Mouse (Mus musculus) kidney, postnatal 10 days (tissue): ENCODE data around the gene Hoxa2.

ENCODE experiments used
- DNase-seq: peaks from one replicate; pipeline ENCODE4 v3.0.0; 2021; ENCODE audit warnings: mixed read lengths

Gene Hoxa2

DNA sequence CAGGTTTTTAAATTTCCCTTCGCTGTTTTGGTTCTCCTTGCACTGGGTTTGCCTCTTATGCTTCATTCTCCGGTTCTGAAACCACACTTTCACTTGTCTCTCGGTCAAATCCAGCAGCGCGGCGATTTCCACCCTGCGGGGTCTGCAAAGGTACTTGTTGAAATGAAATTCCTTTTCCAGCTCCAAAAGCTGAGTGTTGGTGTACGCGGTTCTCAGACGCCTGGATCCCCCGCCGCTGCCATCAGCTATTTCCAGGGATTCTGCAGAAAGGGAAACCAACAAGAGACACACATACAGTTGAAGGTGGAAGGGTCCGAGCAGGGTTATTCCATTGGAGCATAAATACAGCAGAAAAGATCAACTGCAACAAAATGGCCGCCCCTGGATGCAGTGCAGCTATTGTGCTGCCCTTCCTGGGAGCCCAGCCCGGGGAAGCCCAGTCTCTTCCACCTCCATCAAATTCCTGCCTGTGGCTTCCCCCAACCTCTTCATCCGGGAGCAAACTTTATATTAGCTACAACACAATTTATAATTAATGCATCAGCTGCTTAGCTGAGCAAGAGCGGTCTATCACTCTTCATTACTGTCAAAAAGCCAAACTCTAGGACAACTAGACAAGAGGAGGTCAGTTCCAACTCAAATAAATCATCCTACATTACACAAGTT lies 1.1 kb downstream of the Hoxa2 start:
- peak; percentile 53 for DNase-seq

DNA sequence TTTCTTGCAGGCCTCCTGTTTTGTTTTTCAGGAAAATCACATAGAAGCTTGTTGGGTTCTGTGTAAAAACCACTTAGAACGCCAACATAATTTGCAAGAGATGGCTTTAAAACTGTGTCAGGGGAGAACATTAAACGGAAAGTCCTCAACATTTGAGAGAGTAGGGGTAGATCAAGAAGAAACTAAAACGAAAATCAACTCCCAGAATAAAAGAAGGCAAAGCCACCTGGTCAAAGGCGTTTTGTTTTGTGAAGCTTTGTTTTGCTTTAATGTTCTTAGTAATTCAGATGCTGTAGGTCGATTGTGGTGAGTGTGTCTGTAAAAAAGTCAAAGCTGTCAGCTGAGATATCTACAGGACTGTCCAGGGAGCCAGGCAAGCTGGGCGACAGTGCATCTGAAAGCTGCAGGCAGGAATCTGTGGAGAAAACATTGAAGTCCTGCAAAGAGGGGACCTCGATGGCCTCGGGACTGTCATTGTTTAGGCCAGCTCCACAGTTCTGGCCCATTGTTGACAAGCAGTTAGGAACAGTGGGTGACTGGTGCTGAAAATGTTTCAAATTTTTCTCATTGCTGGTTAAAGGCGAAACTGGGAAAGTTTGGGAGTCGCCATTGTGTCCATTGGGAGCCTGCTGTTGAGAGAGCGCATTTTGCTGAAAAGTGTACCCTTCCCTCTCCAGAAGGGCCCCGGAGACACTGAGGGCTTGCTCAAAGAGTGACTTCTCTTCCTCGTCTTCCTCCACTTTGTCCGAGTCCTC lies 1.8 kb downstream of the Hoxa2 start:
- peak; percentile 23 for DNase-seq

DNA sequence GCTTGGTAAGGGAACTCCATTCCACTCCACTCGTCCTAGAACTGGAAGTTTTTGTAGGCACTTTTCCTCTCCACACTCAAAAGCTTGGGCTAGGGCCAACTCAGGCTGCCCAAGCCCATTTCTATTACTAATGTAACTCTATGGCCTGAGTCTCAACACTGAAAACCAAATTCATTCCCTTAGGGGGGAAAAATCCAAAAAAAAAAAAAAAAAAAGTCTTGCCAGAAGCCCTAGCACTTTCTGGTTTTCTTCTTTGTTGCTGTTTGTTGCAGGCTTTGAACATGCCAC lies 2.6 kb downstream of the Hoxa2 start:
- peak; percentile 38 for DNase-seq

DNA sequence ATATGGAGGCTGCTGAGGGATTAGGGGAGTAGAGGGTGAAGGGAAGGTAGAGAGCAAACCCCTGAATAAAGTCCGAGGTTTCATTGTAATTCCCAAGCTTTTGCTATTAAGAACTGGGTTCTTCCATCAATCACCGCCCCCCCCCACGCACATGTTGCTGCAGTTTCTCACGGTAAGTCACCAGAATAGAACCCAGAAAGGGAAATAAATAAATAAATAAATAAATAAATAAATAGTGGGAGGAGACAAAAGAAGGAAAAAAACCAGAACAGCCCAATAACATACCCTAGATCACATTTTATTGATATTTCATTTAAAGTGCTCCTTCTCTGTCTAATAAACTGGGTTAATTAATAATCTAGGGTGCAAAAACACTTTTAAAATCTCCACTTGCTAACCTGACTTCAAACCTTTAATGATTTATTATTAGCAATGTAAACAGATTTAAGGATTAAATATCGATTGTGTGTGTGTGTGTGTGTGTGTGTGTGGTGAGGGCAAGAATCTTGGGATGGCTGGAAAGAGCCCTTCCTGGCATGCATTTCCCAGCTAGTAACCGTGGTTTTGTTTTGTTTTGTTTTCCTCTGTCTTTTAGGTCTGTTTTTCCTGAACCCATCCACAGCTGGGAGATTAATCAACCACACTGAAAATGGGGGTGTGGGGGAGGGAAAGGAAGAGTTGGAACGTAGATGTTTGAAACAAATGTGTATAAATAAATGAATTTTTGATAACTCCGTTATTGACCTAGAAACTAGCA lies 3.1 kb downstream of the Hoxa2 start:
- DNase-seq = peak; percentile 57

DNA sequence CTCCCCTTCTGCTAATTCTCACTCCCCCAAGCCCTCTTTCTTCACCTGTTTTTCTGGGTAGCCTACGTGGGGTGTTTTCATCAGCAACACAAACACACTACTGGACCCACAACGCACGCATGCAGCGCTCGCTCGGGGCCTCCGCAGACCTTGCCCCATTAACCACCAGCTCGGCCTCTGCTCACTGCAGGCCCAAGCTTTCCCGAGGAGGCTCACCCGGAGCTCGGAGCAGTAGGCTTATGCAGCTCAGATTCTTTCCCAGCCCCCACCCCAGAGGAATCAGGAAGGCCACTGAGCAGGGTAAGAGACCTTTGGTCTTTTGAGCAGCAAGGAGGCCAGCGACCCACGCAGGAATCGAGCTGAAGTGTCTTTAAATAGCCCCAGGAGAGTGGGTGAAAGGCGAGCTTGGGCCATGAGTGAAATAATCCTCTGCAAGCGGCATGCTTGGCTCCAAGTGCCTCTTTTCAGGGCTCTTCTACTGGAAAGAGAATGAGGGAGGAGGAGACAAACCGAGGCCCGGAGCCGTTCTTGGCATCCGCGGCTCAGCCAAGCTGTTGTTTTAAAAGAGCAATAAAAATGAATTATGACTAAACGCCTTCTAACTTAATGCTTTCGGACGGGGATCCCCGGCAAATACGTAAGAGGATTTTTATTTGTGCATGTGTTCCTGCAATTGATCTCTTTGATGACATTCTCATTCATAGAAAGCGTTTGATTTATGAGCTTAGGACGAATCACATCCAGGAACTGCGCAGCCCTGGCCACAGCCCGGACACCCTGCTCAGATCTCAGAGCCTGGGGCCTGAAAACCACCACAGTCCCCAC lies 3.9 kb downstream of the Hoxa2 start:
- peak; percentile 85 for DNase-seq

DNA sequence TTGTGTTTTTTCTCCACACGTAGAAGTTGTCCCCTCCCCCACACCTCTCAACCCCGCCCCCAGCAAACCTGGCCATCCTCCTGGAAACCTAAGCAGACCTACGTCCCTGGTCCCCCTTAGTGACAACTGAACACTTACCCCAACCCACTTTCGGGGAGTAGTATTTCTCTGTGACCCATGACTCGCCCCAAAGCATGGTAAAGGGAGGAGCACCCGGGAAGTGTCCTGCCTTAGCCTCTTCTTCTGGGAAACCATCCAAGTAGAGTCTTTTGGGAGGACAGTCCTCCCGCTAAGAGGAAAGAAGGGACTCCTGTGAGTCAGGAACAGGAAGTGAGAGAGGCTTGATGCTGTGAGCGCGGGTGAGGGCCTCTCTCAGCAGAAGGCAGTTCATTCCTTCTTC lies 4.7 kb downstream of the Hoxa2 start:
- DNase-seq = peak; percentile 58

DNA sequence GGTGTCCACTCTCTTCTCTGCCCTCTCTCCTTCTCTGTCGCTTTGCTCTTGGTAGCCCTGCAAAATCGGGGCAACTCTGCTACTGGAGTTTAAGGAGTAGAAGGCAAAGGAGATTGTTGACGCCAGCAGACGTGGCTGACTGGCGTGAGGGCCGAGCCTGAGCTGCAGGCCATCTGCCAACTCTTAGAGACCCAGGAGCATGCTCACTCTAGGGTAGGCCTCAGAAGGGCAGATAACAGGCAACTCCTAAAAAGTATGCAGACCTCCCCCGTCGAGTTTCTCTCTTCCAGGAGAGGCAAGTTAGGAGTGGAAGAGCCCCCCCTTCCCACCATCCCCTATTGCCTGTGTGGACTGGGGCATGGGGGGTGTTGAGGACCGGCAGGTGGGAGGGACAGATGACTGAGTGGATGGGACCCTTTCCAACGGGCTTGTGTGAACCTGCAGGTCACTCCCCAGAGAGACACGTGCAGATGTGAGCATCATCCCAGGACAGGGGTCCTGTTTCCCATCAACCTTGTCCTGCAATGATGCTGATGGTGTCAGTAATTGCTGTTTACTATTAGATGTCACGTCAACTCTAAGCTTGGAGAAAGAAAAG lies 5.4 kb downstream of the Hoxa2 start:
- peak; percentile 69 for DNase-seq

DNA sequence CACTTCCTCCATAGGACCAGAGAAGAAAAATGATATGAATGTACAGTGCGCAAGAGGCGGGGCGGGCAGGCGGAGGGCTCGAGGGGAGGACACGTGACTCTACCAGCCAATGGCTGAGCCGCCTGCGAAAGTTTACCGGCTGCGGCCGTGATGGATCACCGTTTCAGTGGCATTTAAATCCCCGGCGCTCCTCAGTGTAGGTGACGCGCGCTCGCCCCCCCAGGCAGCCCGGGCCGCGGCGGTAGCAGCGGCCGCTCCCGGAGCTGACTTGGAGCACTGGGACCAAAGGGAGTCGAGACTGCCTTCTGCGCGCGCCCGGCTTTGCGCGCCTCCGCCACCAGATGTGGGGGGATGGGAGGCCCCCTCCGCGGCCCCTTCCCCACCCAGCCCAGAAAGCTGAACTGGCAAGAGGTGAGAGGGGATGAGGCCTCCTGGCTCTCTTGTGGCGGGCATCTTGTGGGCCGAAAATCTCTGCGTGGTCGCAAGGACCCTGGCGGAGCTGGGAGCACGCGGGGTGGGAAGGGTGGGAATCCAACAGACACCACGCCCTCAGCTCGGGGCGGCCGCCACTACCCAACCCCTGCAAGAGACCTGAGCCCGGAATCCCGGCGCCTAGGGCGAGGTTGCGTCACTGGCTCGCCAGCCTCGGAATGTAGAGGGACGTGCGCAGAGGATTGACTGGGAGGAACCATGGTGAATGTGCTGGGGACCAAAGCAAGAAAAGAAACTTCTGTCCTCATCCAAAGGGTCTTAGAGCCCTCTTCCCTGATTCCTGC lies 6.2 kb downstream of the Hoxa2 start, which contains the start of gene Hoxa1:
TSS of gene Hoxa1 (minus strand) at position 42 of the 776 bp plus-strand sequence.
- peak; percentile 91 for DNase-seq

DNA sequence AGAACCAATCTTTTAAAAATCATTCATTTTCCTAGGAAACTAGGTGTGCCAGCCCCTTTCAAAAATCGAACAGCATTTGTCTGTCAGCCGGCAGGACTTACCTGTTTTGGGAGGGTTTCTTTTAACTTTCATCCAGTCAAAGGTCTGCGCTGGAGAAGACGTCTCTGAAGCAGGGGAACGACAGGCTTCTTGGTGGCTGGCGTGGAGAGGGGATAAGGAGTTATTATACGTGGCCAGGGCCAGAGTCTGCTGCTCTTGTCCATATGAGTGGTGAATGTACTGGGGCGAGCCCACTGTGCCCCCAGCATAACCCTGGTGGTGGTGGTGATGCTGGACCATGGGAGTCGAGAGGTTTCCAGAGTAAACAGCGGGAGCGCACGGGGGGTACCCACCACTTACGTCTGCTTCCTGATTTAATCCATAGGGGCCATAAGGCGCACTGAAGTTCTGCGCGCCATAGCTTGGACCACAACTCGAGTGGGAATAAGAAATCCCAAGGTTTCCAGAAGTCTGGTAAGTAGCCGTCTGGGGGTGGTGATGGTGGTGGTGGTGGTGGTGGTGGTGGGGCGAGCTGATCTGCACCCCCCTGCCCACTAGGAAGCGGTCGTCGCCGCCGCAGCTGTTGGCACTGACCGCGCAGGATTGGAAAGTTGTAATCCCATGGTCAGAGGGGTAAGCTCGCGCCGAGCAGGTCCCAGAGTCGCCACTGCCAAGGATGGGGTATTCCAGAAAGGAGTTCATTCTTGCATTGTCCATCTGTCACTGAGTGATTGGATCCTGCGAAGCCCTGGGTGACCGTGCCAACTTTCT lies 7.0 kb downstream of the Hoxa2 start:
- peak; percentile 14 for DNase-seq

DNA sequence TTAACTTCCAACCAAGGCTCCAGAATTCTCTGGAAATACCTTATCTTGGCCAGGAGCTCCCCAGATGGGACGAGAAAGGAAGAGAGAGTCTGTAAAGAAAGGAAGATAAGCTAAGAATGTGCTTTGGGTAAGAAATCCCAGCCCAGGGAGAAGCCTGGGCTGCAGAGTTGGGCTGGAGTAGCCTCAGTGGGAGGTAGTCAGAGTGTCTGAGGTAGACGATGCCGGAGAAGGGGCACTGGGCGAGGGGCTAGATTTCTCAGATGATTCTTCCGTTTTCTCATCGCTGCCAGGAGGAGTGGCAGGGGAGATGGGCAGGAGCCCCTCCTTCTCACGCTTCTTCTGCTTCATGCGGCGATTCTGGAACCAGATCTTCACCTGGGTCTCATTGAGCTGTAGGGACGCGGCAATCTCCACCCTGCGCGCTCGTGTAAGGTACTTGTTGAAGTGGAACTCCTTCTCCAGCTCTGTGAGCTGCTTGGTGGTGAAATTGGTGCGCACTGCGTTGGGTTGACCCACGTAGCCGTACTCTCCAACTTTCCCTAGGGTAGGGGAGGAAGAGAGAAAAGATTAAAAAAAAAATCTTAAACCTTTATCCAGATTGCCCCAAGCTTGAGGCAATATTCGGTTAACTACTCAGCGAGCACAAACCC lies 8.0 kb downstream of the Hoxa2 start:
- DNase-seq = no peak

DNA sequence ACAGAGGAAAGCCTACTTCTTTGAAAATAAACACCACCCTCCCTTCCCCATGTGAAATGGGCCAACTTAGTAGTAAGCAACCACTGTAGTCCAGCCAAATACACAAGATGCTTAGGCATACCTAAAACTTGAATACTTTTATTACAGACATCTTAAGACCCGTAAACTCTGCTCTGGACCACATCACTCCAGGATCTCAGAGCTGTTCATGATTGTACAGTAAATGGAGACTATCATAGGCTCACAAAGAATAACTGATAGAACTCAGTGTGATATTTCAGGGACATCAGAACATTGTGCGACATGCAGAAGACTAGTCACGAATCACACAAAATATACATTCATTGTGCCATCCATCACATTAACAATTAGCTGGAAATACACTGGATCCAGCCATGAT lies 9.2 kb downstream of the Hoxa2 start:
- no peak for DNase-seq

DNA sequence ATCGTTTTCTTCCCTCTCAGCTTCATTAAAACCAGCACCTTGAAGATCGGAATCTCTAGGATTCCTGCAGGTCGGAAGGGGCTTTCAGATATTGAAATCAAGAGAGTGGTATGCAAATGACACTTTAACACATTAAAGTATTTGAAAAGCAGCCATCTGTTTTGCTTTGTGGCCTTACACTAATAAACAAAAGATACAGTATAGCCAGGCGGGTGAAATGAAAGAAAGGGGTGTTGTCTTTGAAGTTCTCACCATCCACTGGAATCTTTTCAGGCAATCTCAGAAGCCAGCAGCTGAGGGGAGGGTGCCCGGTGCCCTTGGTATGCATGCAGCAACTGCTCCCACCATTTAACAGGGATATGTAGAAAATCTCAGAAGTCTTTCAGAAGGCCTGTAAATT lies 10.6 kb downstream of the Hoxa2 start:
- DNase-seq = no peak

DNA sequence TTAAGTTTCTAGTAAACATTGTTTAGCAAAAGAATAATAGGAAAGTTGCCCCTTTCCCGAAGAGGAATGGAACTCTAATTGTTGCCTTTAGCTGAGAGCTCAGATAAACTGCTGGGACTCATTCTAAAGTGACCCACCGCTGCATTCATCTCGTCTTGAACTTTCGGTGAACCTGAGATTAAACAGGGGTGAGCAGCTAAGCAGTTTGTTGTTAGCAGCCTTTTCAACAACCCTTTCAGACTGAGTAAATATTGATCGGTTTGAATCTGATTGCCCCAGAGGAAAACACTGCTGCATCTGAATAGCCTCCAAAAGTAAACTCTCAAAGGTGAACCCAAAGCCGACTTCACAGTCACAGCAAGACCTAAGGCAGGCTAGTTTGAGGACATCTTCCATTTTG lies 11.4 kb downstream of the Hoxa2 start:
- DNase-seq = no peak

DNA sequence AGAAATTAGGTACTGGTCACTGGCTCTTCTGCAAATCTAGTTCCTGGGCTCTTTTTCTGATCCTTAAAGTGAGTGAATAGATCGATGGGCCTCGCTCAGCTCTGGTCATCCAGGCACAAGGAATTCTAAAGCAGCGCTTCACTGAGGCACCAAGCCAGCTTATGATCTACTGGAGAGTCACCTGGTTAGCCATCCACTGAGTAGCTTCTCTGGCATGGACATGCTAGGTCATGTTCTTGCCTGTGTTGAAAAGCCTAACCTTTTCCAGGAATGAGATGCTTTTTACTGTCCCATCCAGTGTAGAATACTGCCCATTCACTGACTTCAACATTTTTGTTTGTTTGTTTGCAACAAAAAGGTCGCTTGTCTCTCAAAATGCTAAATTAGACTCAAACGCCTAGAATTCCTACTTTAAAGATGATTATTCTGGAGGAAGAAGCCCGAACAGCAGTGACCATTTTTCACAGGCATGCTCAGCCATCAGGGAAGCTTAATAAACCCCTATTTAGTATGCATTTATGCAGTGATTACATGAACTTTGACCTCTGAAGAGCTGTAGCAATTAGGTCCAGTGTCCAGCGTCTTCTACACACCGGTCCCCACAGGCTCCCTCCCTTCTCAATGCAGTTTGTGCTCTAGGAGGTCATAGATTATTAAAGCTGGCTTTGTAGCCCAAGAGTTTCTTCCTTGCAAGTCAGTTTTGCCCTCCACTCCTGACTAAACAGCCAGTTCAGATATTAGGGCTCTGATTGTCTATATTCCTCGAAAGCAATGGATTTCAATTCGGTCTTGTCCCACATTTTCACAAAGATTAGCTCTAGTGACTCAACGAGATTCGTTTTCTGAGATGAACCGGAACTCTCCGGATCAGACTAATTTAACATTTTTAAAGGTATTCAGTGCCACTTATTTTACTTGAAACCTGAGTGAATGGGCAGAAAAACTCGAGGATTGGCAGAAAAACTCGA lies 12.1 kb downstream of the Hoxa2 start:
- no peak for DNase-seq

DNA sequence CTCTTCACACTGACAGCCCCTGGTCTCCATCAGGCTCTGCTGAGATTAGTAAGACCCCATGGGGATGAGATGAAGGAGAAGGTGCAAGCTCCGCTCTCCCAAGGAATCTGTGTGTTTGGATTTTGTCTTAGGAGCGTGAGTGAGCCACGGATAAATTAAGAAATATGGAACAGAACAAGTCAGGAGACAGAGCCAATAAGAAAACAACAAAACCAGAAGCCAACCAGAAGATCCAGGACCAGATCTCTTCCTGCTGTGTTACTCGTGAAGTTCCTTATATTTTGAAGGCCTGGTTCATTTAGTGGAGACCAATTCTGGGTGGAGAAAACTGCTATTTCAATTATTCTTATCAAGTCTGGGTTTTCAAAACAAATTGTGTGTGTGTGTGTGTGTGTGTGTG lies 13.1 kb downstream of the Hoxa2 start:
- DNase-seq = no peak

DNA sequence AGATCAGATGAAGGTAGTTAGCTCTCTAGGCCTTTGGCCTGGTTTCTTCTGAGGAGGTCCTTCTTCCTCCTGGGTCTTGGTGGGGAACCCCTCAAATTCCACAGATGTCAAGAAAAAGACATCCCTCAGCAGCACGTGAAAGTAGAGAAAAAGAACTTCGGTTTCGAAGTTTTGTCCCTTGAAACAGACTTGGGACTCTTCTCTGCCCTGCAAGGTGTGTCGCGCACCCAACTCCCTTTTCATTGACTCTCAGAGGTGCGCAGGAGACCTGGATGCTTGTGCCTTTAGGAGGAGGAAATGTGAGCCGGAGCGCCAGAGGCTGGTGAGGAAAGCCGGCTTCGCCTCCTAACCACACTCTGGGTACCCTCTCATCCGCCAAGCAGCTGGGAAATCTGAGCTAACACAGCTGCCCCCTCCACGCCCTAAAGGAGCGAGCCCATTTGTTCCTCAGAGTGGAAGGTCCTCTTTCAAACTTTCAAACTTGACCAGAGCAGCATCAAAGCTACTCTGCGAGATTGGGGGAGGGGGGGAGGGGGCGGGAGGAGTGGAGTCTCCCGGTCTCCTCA lies 14.1 kb downstream of the Hoxa2 start:
- DNase-seq = no peak

DNA sequence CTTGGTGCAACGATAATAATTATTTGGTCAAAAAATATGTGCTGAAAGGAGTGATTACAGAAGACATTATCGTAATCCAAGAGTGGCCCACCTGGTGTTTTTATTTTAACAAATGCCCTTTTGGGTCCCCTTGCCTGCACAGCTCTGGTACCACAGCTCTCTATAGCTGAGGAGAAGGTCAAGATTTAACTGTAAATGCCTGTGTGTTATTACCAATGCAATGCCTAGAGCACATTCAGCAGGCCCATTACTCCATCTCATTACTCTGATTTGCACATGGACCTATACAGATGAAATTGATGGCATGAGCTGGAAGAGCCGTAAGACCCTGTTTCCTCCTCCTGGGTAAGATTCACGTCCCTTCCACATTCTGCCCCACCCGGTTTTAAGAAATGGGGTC lies 25.5 kb downstream of the Hoxa2 start:
- DNase-seq = no peak

DNA sequence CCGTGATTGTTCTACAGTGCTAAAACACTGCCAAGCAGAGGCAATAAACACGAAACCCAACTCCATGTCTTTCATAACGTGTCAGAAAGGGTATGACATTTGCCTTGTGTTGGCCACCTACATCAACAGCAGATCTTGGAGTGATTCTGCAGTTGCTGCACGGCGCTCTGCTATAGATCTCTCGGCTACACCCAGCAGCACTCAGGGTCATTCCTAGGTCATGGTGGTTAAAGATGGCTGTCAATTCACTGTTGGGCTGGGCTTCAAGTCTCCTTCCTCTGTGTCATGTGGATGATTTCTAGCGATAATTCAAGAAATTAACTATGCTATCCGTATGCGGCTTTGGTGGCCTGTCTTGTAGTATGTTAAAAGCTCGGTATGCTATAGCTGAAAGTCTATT lies 26.1 kb downstream of the Hoxa2 start:
- DNase-seq = no peak
